Mouse (Mus musculus) adrenal gland, postnatal 25 days (tissue): ENCODE results near the gene Smtn. TPM values are rescaled to one million over a fixed set of nuclear protein-coding genes. Genes with fewer than 3 reads are reported as not detected.

ENCODE experiments used
- total RNA-seq: library from RNA; stranded (reverse); gene quantifications from 2 replicates; pipeline ENCODE4 v1.2.3, GENCODE M21; 2021

Gene Smtn
- total RNA-seq, 1 experiment from 2014 or later, result 67.6 TPM

Other genes starting within 250 kb of the Smtn start
- 13.1 and 18.5 TPM in 2 replicates for gene Pik3ip1, start 210.2 kb downstream of the Smtn start, total RNA-seq
- gene Limk2, start 131.4 kb downstream of the Smtn start, total RNA-seq, result 27.1 and 44.5 TPM in 2 replicates
- gene Rnf185, start 88.2 kb downstream of the Smtn start, total RNA-seq, result 34.3 and 45.8 TPM in 2 replicates
- 0.18 and 0.33 TPM in 2 replicates for gene Pla2g3, start 52.3 kb downstream of the Smtn start, total RNA-seq
- 0.90 and 1.3 TPM in 2 replicates for gene Inpp5j, start 35.8 kb downstream of the Smtn start, total RNA-seq
- gene Selenom, start 25.9 kb downstream of the Smtn start, total RNA-seq, result 16.5 and 32.2 TPM in 2 replicates
- 62.3 and 69.5 TPM in 2 replicates for gene Morc2a, start 108.6 kb upstream of the Smtn start, total RNA-seq